Mouse (Mus musculus) ES-Bruce4 (cell line): ENCODE data around the gene Usmg5. TPM values are rescaled to one million over a fixed set of nuclear protein-coding genes. Genes with fewer than 3 reads are reported as not detected.
A peak's percentile ranks its signal among the peaks of the same experiment; 100 is the strongest.

ENCODE experiments used
- H3K27ac ChIP-seq: 2 replicates; pipeline ENCODE4 v1.5.1; 2012; ENCODE audit warnings: low read length, inconsistent platforms; ENCODE audit not compliant: insufficient read depth
- H3K27me3 ChIP-seq: 2 replicates; pipeline ENCODE4 v1.6.1; 2012; ENCODE audit warnings: mild to moderate bottlenecking, low read length, inconsistent platforms; ENCODE audit not compliant: control insufficient read depth, poor library complexity, insufficient read depth, severe bottlenecking
- H3K36me3 ChIP-seq: 2 replicates; pipeline ENCODE4 v1.6.1; 2012; ENCODE audit warnings: inconsistent platforms, mild to moderate bottlenecking, low read length, moderate library complexity; ENCODE audit not compliant: control insufficient read depth, poor library complexity, insufficient read depth, severe bottlenecking
- H3K4me1 ChIP-seq: one replicate; pipeline ENCODE4 v1.8.1; 2011; ENCODE audit warnings: low read length; ENCODE audit not compliant: control insufficient read depth, insufficient read depth
- H3K4me3 ChIP-seq: 2 replicates; pipeline ENCODE4 v1.5.1; 2011; ENCODE audit warnings: low read depth, mild to moderate bottlenecking, low read length
- H3K9ac ChIP-seq: 2 replicates; pipeline ENCODE4 v1.6.1; 2012; ENCODE audit warnings: low read depth, mild to moderate bottlenecking, inconsistent platforms; ENCODE audit not compliant: poor library complexity, severe bottlenecking
- H3K9me3 ChIP-seq: replicated peaks from 2 replicates; pipeline ENCODE4 v1.6.1; 2012; ENCODE audit warnings: mild to moderate bottlenecking, low read length, inconsistent platforms; ENCODE audit not compliant: control insufficient read depth, poor library complexity, insufficient read depth, severe bottlenecking
- CTCF ChIP-seq: IDR thresholded peaks from one replicate; pipeline ENCODE4 v1.8.1; 2011; ENCODE audit warnings: low read depth, low read length
- EP300 ChIP-seq: IDR thresholded peaks from 2 replicates; pipeline ENCODE4 v1.6.1; 2011; ENCODE audit warnings: low read depth, low read length; ENCODE audit not compliant: insufficient read depth
- POLR2A ChIP-seq: IDR thresholded peaks from one replicate; pipeline ENCODE4 v1.8.1; 2011; ENCODE audit warnings: low read length; ENCODE audit not compliant: insufficient read depth
- polyA plus RNA-seq: library from polyadenylated mRNA; stranded (reverse); fragments of >200 nt; gene quantifications from 2 replicates; pipeline ENCODE4 v1.2.4, GENCODE M21; 2011; ENCODE audit warnings: low read depth; ENCODE audit not compliant: missing spikeins, insufficient read depth, insufficient read length

The Usmg5 gene
- polyA plus RNA-seq, 1 experiment, result 552 TPM

- Histone ChIP-seq H3K4me1 (no peaks in the 10 kb centered on the region), H3K27ac (no peak overlapping the region), H3K36me3 (peaks cover 20% of the 10 kb centered on the region), H3K27me3 (no peaks in the 10 kb centered on the region), H3K9ac (peak overlapping the region; percentile 91), H3K9me3 (no peaks in the 10 kb centered on the region), H3K4me3 (peak overlapping the region; percentile 66)
- TF ChIP-seq EP300 (no peak), CTCF (no peak), POLR2A (no peak)
Observed at GRCm38 (mm10) chr19:47067924-47068611, 22.4 kb downstream of the Usmg5 start.

- no peaks in the 10 kb centered on the region for H3K4me1 ChIP-seq
- no peaks in the 10 kb centered on the region for H3K9me3 ChIP-seq
- peak within 1 kb of the TSS; percentile 66 for H3K4me3 ChIP-seq
- peak within 1 kb of the TSS; percentile 24; the same call in 1 of the 2 replicates for H3K27ac ChIP-seq
- H3K27me3 ChIP-seq, result no peaks in the 10 kb centered on the region
- H3K36me3 ChIP-seq, result peaks cover 16% of the 10 kb centered on the region
- peak; percentile 98 for TF ChIP-seq POLR2A
- TF ChIP-seq EP300, result peak; percentile 52; the same call in 1 of the 2 replicates
- TF ChIP-seq CTCF, result no peak
- H3K9ac ChIP-seq, result peak within 1 kb of the TSS; percentile 91
Observed at GRCm38 (mm10) chr19:47067096-47067882, 23.2 kb downstream of the Usmg5 start, which contains the start of gene Taf5. Gene Taf5, plus strand, starts transcription at chr19:47067746.

- H3K4me3 ChIP-seq, result no peak overlapping the region
- no peak overlapping the region for H3K27ac ChIP-seq
- TF ChIP-seq POLR2A (no peak), EP300 (no peak), CTCF (peak; percentile 41)
- H3K36me3 ChIP-seq, result peaks cover 2% of the 10 kb centered on the region
- no peaks in the 10 kb centered on the region for H3K27me3 ChIP-seq
- H3K9me3 ChIP-seq, result no peaks in the 10 kb centered on the region
- H3K9ac ChIP-seq, result no peak overlapping the region
- no peaks in the 10 kb centered on the region for H3K4me1 ChIP-seq
Observed at GRCm38 (mm10) chr19:47065860-47066259, 24.6 kb downstream of the Usmg5 start.

- Histone ChIP-seq H3K4me1 (no peaks in the 10 kb centered on the region), H3K9me3 (no peaks in the 10 kb centered on the region), H3K9ac (no peak overlapping the region), H3K27ac (no peak overlapping the region), H3K4me3 (no peak overlapping the region), H3K36me3 (no peaks in the 10 kb centered on the region), H3K27me3 (no peaks in the 10 kb centered on the region)
- TF ChIP-seq POLR2A, result no peak
- no peak for TF ChIP-seq CTCF
- TF ChIP-seq EP300, result no peak
Observed at GRCm38 (mm10) chr19:47057684-47058083, 32.8 kb downstream of the Usmg5 start.

- no peak for TF ChIP-seq EP300
- TF ChIP-seq CTCF, result no peak
- no peak for TF ChIP-seq POLR2A
- H3K4me1 ChIP-seq, result no peaks in the 10 kb centered on the region
- H3K27me3 ChIP-seq, result no peaks in the 10 kb centered on the region
- H3K27ac ChIP-seq, result no peak overlapping the region
- H3K36me3 ChIP-seq, result peaks cover 2% of the 10 kb centered on the region
- no peak overlapping the region for H3K4me3 ChIP-seq
- no peaks in the 10 kb centered on the region for H3K9me3 ChIP-seq
- no peak overlapping the region for H3K9ac ChIP-seq
Observed at GRCm38 (mm10) chr19:47053471-47053870, 37.0 kb downstream of the Usmg5 start.

GRCm38 (mm10) chr19:47052927-47053326 is 37.5 kb downstream of the Usmg5 start:
- Histone ChIP-seq H3K27me3 (no peaks in the 10 kb centered on the region), H3K9ac (no peak overlapping the region), H3K36me3 (peaks cover 6% of the 10 kb centered on the region), H3K4me3 (no peak overlapping the region), H3K9me3 (no peaks in the 10 kb centered on the region), H3K27ac (no peak overlapping the region), H3K4me1 (no peaks in the 10 kb centered on the region)
- TF ChIP-seq POLR2A (no peak), CTCF (no peak), EP300 (no peak)
